Mouse (Mus musculus) neutrophil, adult 5-6 weeks (primary cell): ENCODE data around the gene Nelfb. TPM values are rescaled to one million over a fixed set of nuclear protein-coding genes. Genes with fewer than 3 reads are reported as not detected.
A peak's percentile ranks its signal among the peaks of the same experiment; 100 is the strongest.
"Not testable (repeated sequence)": the region's sequence is repeated elsewhere in the genome, so short reads cannot be mapped to it uniquely, and the experiment has no call there.

ENCODE experiments used
- ATAC-seq: fragments of 151-379, 151-347 bp; 2 replicates; pipeline ENCODE4 v1.8.0; 2017; ENCODE audit warnings: mild to moderate bottlenecking, moderate TSS enrichment; ENCODE audit not compliant: insufficient number of reproducible peaks, poor library complexity, low FRiP score, severe bottlenecking; ENCODE audit errors: extremely low read depth
- total RNA-seq: library from RNA; stranded (forward); fragments of 200-1000 nt; gene quantifications from 2 replicates; pipeline ENCODE4 v1.2.3, GENCODE M21; 2017

Nelfb gene
- 95.0 and 104 TPM in 2 replicates for total RNA-seq

- ATAC-seq, result peak; percentile 93
Observed at GRCm38 (mm10) chr2:25211121-25211670, at the start of gene Nelfb. Gene Nelfb (minus strand): TSS chr2:25211489.

DNA sequence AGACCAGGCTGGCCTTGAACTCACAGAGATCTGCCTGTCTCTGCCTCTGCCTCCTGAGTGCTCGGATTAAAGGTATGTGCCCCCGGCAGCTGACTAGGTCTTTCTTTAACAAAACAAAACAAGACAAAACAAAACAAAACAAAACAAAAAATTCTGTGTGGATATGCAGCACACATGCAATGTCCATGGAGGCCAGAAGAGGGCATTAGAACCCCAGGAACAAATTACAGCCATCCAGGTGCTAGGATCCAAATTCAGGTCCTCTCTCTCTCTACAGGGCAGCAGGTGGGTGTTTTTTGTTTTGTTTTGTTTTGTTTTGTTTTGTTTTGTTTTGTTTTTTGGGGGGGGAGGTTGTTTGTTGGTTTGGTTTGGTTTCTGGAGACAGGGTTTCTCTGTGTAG, 47.6 kb upstream of the Nelfb start:
- no peak for ATAC-seq

DNA sequence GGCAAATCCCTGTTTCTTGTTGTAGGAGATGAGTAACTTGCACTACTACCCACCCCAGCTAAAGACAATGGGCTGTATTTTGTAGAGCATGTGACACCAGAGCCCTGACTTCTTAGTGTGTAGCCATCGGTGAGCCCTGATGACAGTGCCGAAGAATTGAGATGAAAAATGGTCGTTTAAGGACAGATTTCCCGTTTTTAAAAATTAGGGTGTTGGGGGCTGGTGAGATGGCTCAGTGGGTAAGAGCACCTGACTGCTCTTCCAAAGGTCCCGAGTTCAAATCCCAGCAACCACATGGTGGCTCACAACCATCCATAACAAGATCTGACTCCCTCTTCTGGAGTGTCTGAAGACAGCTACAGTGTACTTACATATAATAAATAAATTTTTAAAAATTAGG, 46.0 kb upstream of the Nelfb start:
- ATAC-seq, result not testable (repeated sequence)

DNA sequence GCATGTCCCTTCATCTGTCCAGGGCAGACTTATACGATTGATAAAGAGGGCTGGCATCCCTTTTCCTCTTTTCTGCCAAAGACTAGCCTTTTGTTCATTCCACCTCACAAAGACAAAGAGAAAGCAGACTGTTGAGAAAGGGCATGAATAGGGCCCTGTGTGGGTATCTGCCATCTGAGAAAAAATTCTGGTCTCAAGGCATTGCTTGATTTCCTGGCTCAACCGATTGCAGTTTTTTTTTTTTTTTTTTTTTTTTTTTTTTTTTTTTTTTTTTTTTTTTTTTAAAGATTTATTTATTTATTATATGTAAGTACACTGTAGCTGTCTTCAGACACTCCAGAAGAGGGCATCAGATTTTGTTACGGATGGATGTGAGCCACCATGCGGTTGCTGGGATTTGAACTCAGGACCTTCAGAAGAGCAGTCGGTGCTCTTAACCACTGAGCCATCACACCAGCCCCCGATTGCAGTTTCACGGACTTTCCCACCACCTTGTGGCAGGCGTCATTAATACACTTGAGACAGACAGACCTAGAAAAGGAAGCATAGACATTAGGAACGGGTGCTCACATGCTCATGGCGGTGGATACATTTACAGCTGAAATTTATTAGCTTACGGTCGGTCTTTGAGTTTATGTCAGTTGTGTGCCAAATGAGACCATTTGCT, 45.3 kb upstream of the Nelfb start:
- peak; percentile 49 for ATAC-seq

GRCm38 (mm10) chr2:25255284-25255779, 44.0 kb upstream of the Nelfb start, which contains the start of gene Tmem203:
Gene Tmem203 (plus strand): TSS chr2:25255439.
- peak; percentile 95 for ATAC-seq

GRCm38 (mm10) chr2:25252331-25252730, 41.0 kb upstream of the Nelfb start:
- ATAC-seq, result no peak

GRCm38 (mm10) chr2:25246183-25247072, 35.1 kb upstream of the Nelfb start, which contains the start of gene AL732309.1:
Gene AL732309.1 (minus strand): TSS chr2:25246863.
- no peak for ATAC-seq

DNA sequence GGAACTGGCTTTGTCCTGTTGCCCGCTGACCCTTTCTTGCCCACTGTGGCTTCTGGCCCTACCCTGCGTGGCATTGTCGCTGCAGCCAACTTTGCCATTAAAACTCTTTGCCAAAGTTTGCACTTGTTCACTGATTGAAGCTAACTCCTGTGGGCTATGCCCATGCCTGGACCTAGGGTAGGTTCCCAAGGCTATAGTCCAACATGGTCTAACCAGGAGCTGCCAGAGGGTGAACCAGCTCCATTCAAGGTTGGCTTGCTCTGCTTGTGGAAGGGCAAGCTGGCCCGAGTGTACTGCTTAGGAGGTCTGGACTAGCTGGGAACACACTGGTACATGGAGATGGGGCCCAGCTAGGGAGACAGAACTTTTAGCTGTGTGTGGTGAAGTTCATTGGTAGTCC, 32.9 kb upstream of the Nelfb start:
- ATAC-seq, result no peak

GRCm38 (mm10) chr2:25243342-25243741, 32.1 kb upstream of the Nelfb start:
- no peak for ATAC-seq

- ATAC-seq, result no peak
Observed at GRCm38 (mm10) chr2:25242101-25242506, 30.8 kb upstream of the Nelfb start, which contains the start of the genes Rnf208 and Cysrt1. Gene Rnf208 (plus strand): TSS chr2:25242255. Gene Cysrt1 (minus strand): TSS chr2:25242452.

DNA sequence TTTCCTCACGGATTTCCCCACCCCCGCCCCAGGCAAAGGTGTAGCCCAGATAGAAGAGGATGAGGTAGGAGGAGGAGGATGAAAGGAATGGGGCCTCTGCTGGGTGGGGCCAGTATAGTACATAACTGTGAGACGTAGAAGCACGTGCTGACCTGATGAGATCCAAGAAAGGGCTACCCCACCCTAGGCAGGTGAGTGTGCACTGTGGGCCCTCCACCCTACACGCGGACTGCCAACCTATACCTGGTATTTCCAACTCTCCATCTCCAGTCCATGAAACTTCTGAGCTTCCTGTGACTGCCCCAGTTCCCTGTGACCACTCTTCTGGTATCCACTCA, 30.1 kb upstream of the Nelfb start:
- no peak for ATAC-seq

DNA sequence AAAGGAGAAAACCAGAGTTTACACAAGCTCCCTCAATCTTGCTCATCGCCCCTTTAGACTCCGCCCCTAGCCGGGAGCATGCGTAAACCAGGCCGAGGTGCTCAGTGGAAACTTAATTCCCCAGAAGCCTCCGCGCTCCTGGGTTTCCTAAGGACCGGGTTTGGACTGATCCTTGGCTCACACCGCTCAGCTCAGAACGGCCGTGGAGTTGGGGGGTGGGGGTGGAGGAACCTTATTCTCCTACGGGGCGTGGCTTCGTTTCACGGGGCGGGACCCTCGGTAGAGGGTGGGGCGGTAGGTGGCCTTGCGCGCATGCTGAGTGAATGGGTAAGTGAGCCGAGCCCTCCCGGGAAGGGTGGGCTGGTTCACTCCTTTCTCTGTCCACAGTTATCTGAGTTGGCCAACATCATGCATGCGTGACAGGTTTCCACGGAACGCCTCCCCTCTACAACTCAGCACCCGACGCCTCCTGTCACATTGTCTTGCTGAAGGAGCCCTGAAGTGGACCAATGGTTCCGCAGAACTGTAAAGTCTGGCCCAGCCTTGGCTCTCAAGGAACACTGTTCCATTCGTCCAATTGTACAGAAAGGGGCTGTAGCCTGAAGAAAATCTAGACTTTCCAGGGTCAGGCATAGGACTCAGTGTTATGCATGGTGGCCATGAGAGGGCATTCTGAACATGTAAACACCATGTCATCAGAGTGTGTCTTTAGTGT, 29.6 kb upstream of the Nelfb start:
- 0 out of 2 replicates have a peak, but pooled peaks have one; percentile 15 for ATAC-seq

GRCm38 (mm10) chr2:25240310-25240709, 29.0 kb upstream of the Nelfb start:
- no peak for ATAC-seq

DNA sequence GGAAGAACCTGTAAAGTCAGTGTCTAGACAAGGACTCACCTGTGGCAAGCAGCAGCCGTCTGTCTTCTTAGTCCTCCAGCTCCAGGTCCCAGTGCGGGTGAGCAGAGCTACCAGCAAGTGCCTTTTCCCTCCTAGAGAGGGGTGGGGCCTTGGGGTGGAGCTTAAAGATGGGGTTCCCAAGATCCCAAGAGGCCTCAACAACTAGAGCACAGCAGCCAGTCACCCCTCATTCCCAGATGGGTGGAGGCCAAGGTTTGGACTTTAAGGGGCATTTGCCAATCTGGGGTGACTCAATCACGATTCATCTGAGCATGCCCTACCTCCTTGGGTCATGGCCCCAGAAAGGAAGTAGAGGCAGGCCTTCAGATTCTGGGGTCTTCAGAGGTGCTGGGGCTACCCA, 28.5 kb upstream of the Nelfb start:
- no peak for ATAC-seq

GRCm38 (mm10) chr2:25238106-25238505, 26.8 kb upstream of the Nelfb start:
- no peak for ATAC-seq

- ATAC-seq, result no peak
Observed at GRCm38 (mm10) chr2:25237522-25237921, 26.2 kb upstream of the Nelfb start.

DNA sequence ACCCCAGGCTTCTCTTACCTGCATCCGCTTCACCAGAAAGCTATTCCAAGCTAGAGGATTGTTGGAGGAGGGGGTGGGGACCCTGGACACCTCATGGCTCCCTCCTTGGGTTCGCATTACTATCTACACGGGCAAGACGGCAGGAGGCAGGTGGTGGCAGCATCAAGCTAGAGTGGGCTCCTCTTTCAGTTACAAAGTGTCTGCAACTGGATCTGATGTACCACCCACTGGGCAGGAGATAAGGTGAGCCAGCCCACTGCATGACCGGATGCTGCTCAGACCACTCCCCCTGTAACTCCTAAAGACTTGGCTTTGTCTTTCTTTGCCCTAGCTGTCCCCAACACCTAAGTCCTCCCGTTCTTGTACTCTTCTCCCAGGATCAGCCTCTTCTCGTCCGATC, 25.3 kb upstream of the Nelfb start, which contains the start of gene Rnf224:
Gene Rnf224, minus strand, starts transcription at position 174 of the 400 bp plus-strand sequence.
- no peak for ATAC-seq

DNA sequence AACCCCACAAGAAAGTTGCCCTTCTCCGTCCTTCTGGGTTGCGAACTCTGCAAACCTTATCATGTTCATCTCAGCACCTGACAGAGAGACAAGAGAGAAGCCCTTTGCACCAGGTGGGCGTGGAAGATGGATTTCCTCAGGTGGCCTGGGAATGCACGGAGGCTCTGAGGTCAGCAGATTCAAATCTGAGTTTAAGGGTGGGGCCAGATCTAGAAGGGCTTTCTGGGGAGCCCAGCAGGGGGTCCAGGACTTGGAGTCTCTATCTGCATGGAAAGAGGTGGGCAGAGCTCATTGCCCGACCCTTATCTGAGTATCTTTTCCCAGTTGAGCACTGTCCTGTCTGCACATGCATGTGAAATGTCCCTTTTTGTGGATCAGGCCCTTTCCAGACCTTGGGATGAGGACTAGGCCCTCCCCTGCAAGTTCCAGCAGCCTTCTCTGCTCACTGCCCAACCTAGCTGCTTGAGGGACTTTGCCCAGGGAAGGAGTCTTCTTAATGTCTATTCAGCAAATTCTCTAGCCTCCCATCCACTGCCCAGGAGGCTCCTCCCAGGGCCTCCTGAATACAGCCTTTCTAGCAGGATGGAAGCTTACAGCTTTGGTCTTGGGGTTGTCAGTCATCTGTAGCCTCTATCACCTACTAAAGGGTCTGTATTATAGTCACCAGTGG, 23.4 kb upstream of the Nelfb start:
- no peak for ATAC-seq
